Mouse (Mus musculus): ENCODE data around the gene Anks1b.

The Anks1b gene

DNA sequence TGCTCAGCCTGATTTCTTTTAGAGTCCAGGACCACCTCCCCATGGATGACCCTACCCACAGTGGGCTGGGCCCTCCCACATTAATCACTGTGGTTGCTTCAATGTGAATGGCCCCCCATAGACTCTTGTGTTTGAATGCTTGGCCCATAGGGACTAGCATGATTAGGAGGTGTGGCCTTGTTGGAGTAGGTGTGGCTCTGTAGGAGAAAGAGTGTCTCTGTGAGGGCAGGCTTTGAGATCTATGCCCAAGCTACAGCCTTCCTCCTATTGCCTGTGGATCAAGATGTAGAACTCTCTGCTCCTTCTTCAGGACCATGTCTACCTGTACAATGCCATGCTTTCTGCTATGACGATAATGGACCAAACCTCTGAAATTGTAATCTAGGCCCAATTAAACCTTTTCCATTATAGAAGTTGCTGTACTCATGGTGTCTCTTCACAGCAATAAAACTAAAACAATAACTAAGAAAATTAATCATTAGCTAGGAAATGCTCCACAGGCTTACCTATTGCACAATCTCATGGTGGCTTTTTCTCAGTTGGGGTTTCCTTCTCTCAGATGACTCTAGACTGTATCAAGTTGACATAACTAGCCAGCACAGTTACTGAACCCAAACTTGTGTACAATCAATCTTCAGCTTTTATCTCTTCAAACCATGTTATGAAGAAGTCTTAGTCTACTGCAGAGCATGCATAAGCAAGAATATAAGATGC is 73.5 kb downstream of the Anks1b start:
- in situ Hi-C loops (cut with MboI; ENCODE audit: unreplicated experiment in 2 of 2): no loop called here

GRCm38 (mm10) chr10:89974361-89974760 is 101.1 kb downstream of the Anks1b start:
- in situ Hi-C loops (cut with MboI; ENCODE audit: unreplicated experiment in 2 of 2): no loop called here

DNA sequence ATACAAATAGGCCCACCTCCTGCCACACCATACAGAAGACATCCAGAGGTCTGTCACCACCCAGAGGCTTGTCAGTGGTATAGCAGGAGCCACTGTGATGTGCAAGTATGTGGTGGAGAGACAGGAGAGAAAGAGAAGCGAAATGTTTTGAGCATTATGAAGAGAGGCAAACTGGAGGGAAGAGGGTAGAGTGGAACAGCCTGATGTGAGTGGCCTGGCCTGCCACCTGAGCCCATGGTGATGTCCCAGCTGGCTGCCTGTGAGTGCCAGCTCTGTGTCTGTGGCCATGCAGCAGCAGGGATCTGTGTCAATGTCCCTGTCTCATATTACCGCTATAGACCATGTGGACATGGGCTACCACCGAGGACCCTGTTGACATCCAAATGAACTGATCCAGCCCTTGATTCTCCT is 102.1 kb downstream of the Anks1b start:
- in situ Hi-C loops (cut with MboI; ENCODE audit: unreplicated experiment in 2 of 2): no loop called here

DNA sequence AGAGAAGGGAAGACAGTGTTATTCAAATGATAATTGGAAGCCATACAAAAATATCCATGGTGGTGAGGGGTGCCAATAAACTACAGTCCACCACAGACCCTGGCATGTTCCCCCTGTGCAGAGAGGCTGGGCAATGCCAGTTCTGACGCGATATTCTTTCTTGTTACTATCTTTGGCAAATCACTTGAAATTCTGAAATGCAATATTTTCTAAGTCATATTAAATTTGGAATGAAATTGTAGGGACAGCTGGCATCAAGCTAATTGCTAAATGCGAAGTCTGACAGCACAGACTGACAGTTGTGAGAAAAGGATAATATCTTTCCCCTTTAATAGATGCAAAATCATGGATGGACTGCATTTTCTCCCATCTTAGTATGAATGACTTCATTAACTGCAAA is 103.3 kb downstream of the Anks1b start:
- in situ Hi-C loops (cut with MboI; ENCODE audit: unreplicated experiment in 2 of 2): no loop called here

DNA sequence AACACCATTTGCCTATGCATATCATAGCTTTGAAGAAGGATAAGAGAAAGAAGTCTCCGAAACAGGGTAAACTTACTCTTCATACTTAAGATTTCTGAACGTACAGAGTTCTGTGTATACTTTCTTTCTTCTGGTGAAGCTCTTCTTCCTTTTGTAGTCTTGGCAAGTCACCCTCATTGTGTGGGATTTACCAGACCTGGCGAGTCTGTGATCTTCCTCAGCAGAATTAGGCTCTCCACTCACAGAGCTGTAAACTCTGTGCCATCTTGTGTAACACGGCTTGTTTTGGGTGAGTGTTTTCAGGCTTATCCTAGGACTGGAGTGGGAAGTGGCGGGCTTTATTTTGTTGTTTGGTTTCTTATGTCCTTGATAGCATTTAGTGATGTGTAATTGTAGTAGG is 120.9 kb downstream of the Anks1b start:
- in situ Hi-C loops (cut with MboI; ENCODE audit: unreplicated experiment in 2 of 2): no loop called here

GRCm38 (mm10) chr10:89995621-89996428 is 122.5 kb downstream of the Anks1b start:
- in situ Hi-C loops (cut with MboI; ENCODE audit: unreplicated experiment in 2 of 2): no loop called here

- in situ Hi-C loops (cut with MboI; ENCODE audit: unreplicated experiment in 2 of 2): no loop called here
Observed at GRCm38 (mm10) chr10:90003980-90004729, 130.8 kb downstream of the Anks1b start.

DNA sequence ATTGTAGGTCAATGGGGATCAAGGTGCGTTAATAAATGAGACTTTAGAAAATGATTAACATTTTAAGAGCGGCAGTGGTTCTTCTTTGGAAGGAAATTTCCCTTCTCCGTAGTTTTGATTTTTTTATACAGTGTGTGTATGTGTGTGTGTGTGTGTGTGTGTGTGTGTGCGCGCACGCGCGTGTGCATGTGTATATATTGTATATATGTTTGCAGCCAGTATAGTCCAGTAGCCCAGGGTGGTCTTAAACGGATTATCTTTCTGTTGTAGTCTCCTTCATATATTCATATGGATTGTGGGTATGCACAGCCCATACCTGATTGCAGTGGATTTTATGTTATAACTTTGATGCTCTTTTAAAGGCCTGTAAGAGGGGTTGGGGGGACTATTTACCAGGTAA is 131.6 kb downstream of the Anks1b start:
- in situ Hi-C loops (cut with MboI; ENCODE audit: unreplicated experiment in 2 of 2): no loop called here

DNA sequence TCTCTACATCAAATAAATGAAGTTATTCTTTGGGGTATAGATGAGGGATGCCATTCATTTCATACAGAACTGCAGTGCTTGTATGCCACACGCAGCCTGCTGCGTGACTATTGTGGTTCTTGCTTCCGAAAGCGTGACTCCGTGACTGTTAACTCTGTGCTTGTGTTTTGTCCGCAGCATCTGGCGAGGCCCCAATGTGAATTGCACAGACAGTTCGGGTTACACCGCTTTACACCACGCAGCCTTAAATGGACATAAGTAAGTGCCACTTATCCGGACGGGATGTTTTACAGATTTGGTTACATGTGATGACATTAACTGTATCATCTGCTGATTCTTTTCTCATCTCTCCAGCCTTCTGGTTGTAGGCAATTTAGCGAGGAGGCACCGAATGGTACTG is 159.7 kb downstream of the Anks1b start:
- in situ Hi-C loops (cut with MboI; ENCODE audit: unreplicated experiment in 2 of 2): no loop called here

GRCm38 (mm10) chr10:90043287-90043686 is 170.0 kb downstream of the Anks1b start:
- in situ Hi-C loops (cut with MboI; ENCODE audit: unreplicated experiment in 2 of 2): no loop called here

DNA sequence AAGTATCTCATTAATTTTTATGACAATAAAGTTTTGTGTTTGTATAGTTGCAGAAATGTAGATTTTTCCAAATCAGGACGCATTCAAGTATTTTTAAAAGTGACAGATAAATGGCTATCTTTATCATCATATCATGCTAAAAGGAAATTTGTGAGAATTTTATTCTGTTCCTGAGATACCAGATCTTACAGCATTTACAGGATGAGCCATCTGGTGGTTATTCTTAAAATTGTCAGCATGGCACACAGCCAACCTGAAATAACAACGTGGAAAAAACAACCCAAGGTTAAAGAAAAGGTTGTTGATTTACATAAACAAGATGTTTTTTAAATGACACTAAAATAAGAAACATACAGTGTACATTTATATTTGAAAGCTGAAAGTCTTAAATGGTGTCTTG is 170.5 kb downstream of the Anks1b start:
- in situ Hi-C loops (cut with MboI; ENCODE audit: unreplicated experiment in 2 of 2): no loop called here

DNA sequence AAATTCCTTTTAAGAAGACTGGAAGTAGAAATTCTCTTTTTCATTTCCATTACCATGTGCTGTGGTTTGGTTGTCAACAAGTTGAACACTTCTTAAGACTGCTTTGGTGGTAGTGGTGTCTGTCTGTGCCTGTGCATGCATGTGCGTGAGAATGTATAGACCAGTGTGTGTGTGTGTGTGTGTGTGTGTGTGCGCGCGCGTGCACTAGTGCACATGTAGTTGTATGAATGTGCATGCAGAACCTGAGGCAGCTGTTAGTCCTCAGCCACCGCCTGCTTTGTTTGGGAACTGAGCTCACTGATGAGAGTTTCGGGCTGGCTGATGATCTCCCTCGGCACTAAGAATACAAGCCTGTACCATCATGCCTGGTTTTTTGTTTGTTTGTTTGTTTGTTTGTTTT is 170.9 kb downstream of the Anks1b start:
- in situ Hi-C loops (cut with MboI; ENCODE audit: unreplicated experiment in 2 of 2): no loop called here

GRCm38 (mm10) chr10:90068651-90069050 is 195.3 kb downstream of the Anks1b start:
- in situ Hi-C loops (cut with MboI; ENCODE audit: unreplicated experiment in 2 of 2): no loop called here

GRCm38 (mm10) chr10:90077930-90078329 is 204.6 kb downstream of the Anks1b start:
- in situ Hi-C loops (cut with MboI; ENCODE audit: unreplicated experiment in 2 of 2): loop anchor here in 1 of 2 experiments (25.0 kb wide), 1 partner anchor 1134 kb away; no protein-coding TSS in a partner anchor

DNA sequence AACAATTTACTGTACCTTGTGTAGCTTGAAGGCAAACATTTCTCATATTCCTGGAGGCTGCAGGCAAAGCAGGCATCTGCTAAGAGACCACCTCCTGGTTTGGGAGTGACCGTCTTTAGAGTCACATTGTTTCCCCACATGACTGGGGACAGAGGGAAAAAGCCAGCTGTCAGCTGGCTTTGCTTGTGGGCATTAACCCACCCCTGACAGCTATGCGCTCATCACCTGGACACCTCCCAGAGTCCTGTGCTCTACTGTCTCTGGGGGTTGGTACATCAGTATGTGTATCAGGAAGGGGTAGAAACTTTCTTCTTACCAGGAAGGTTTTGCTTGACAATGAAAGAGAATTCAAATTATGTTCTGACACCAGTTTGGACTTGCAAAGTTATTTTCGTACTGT is 207.8 kb downstream of the Anks1b start:
- in situ Hi-C loops (cut with MboI; ENCODE audit: unreplicated experiment in 2 of 2): loop anchor here (5.0 to 25.0 kb wide), 4 partner anchors 604 to 1131 kb away; no protein-coding TSS in a partner anchor

GRCm38 (mm10) chr10:90081630-90082029 is 208.3 kb downstream of the Anks1b start:
- in situ Hi-C loops (cut with MboI; ENCODE audit: unreplicated experiment in 2 of 2): loop anchor here (5.0 to 25.0 kb wide), 4 partner anchors 603 to 1131 kb away; no protein-coding TSS in a partner anchor

GRCm38 (mm10) chr10:90093877-90094276 is 220.6 kb downstream of the Anks1b start:
- in situ Hi-C loops (cut with MboI; ENCODE audit: unreplicated experiment in 2 of 2): loop anchor here in 1 of 2 experiments (25.0 kb wide), 1 partner anchor 1118 kb away; no protein-coding TSS in a partner anchor

DNA sequence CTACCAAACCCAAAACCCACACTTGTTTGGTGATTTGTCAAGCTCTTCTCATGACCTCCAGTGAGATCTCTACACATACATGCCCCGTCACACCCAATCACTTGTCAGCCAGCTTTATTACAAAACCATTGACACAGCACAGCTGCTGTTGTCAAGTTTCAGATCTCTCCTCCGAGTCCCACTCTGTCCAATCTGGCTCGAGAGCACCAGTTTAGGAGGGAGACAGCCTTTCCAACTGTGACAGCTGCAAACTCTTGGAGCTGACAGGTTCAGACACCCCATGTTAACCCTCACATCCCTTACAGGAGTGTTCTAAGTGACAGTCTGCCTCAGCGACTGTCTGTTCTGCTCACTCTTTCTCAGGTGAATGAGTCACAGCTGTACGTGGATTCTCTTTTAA is 239.4 kb downstream of the Anks1b start:
- in situ Hi-C loops (cut with MboI; ENCODE audit: unreplicated experiment in 2 of 2): no loop called here

GRCm38 (mm10) chr10:90116867-90117266 is 243.6 kb downstream of the Anks1b start:
- in situ Hi-C loops (cut with MboI; ENCODE audit: unreplicated experiment in 2 of 2): no loop called here

DNA sequence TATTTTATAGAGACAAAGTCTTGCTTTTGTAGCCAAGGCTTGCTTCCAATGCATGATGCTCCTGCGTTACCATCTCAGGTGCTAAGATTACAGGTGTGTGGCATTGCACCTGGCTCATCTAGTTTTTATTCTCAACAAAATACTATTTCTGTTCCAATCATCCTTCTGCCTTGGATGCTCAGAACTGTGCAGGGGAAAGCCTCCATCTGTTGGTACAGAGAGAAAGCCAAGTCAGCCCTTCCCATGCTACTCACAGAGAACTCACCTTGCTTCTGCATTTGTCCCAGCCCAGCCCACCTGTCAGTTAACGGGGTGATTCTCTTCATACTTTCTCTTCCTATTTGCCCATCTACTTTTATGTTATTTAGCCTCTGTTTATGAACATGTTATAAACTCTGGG is 244.5 kb downstream of the Anks1b start:
- in situ Hi-C loops (cut with MboI; ENCODE audit: unreplicated experiment in 2 of 2): no loop called here

GRCm38 (mm10) chr10:90137538-90137937 is 264.2 kb downstream of the Anks1b start:
- in situ Hi-C loops (cut with MboI; ENCODE audit: unreplicated experiment in 2 of 2): no loop called here
